Comparison of ENCODE assay signal across 9 mouse cellular contexts in the genomic region with DNA sequence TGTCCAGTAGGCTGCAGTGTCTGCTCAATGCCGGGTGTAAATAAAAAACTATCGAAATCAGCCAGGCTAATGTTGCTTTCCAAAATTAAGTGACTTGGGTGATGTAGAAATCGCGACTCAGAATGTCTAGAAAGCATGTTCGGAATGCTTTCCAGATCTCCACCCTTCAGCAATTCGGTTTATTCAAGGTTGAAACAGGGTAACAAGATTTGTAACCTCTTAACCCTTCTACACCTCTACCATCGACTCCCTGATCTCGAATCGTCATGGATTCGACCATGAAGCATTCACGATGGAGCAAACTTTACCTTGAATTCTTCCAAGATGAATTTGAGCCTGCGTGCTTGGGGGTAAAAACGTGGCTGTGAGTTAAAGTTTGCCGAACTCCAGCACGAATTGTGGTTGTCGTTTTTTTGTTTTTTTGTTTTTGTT. TPM values are rescaled to one million over a fixed set of nuclear protein-coding genes. Genes with fewer than 3 reads are reported as not detected.
DNase-seq lines count a peak whose midpoint lies in the region; ATAC-seq and TF ChIP-seq lines count a peak whose summit lies in the region.
"Had no signal": no experiment of that assay in that cellular context is flagged by ENCODE, and none has a peak within 500 bp of the region (broad histone marks: within the 10 kb centered on the region; RNA-seq: fewer than 3 reads in every experiment).

No protein-coding gene starts in this region.

- H3K36me3 ChIP-seq in testis, adult 2 months (ENCODE audit: control insufficient read depth, insufficient read depth, low read length), result no peaks in the 10 kb centered on the region
- peaks cover 22% of the 10 kb centered on the region for H3K36me3 ChIP-seq in limb, embryonic 14.5 days (ENCODE audit: control insufficient read depth, insufficient read depth, low read length)
- peaks cover 4% of the 10 kb centered on the region for H3K36me3 ChIP-seq in stomach, embryonic 14.5 days (ENCODE audit: control insufficient read depth, insufficient read depth, low read length)

- peak overlapping the region; percentile 96 for H3K27ac ChIP-seq in testis, adult 2 months (ENCODE audit: control insufficient read depth, insufficient read depth, low read depth, low read length)
- H3K27ac ChIP-seq in limb, embryonic 14.5 days (replicated peaks; ENCODE audit: low read depth, low read length), result peak overlapping the region; percentile 80
- H3K27ac ChIP-seq in stomach, embryonic 14.5 days (ENCODE audit: low read length), result peak overlapping the region; percentile 90

- 3% methylated on average over 16 of the region's 16 CpGs for WGBS in limb, embryonic 14.5 days
- 2% methylated on average over 16 of the region's 16 CpGs for WGBS in stomach, embryonic 14.5 days

- TF ChIP-seq CTCF in testis, adult 2 months (IDR thresholded peaks at IDR 0.05; ENCODE audit: control insufficient read depth, insufficient read depth, insufficient replicate concordance, low read depth, low read length), result no peak

- H3K9ac ChIP-seq in limb, embryonic 14.5 days (ENCODE audit: low read depth, low read length, severe bottlenecking), result peak overlapping the region; percentile 98
- peak overlapping the region; percentile 99 for H3K9ac ChIP-seq in stomach, embryonic 14.5 days (replicated peaks; ENCODE audit: low read depth, low read length)

- ATAC-seq in cerebellum, adult (ENCODE audit: insufficient number of reproducible peaks, low FRiP score, low TSS enrichment), result 0 out of 2 replicates have a peak, but pooled peaks have one; percentile 2
- ATAC-seq in limb, embryonic 14.5 days (ENCODE audit: low FRiP score, low read depth), result no peak
- ATAC-seq in stomach, embryonic 14.5 days (ENCODE audit: insufficient number of reproducible peaks, insufficient read depth, low FRiP score, low read depth), result peak; percentile 29; the same call in 1 of the 2 replicates
- no peak; the same call in 1 of the 2 replicates for ATAC-seq in frontal cortex, adult (ENCODE audit: low TSS enrichment)

- no peaks in the 10 kb centered on the region for H3K9me3 ChIP-seq in limb, embryonic 14.5 days (ENCODE audit: control insufficient read depth, low read length)
- no peaks in the 10 kb centered on the region for H3K9me3 ChIP-seq in stomach, embryonic 14.5 days (ENCODE audit: control insufficient read depth, low read depth, low read length)

- no peak for DNase-seq in cerebellum, postnatal 4 days (ENCODE audit: low spot score in 2 of 2)
- DNase-seq in testis, postnatal 10 days (ENCODE audit: low spot score), result no peak
- DNase-seq in limb, embryonic 14.5 days (ENCODE audit: low spot score), result no peak
- no peak for DNase-seq in urinary bladder, postnatal 25 days (ENCODE audit: low spot score)

- H3K4me2 ChIP-seq in limb, embryonic 14.5 days (replicated peaks; ENCODE audit: low read depth, low read length, severe bottlenecking), result peak overlapping the region; percentile 75
- peak overlapping the region; percentile 82 for H3K4me2 ChIP-seq in stomach, embryonic 14.5 days (replicated peaks; ENCODE audit: low read depth, low read length)

- H3K4me1 ChIP-seq in testis, adult 2 months (ENCODE audit: control insufficient read depth, insufficient read depth, low read length), result no peaks in the 10 kb centered on the region
- H3K4me1 ChIP-seq in limb, embryonic 14.5 days (ENCODE audit: control insufficient read depth, insufficient read depth, low read length), result peaks cover 11% of the 10 kb centered on the region
- H3K4me1 ChIP-seq in stomach, embryonic 14.5 days (ENCODE audit: control insufficient read depth, insufficient read depth, low read length), result peaks cover 12% of the 10 kb centered on the region; the same call in 1 of the 2 replicates

- peak overlapping the region; percentile 99 for H3K4me3 ChIP-seq in testis, adult 2 months (ENCODE audit: control insufficient read depth, low read depth, low read length)
- peak overlapping the region; percentile 99 for H3K4me3 ChIP-seq in limb, embryonic 14.5 days (replicated peaks; ENCODE audit: low read length)
- peak overlapping the region; percentile 99 for H3K4me3 ChIP-seq in stomach, embryonic 14.5 days (ENCODE audit: low read depth, low read length)

- TF ChIP-seq POLR2A in testis, adult 2 months (IDR thresholded peaks at IDR 0.05; ENCODE audit: control insufficient read depth, low read depth, low read length), result no peak
- TF ChIP-seq POLR2A in limb, embryonic 14.5 days (IDR thresholded peaks at IDR 0.05; ENCODE audit: borderline replicate concordance, extremely low read depth, insufficient read depth, insufficient read length), result no peak

- H3K27me3 ChIP-seq in testis, adult 2 months (ENCODE audit: control insufficient read depth, insufficient read depth, low read length), result no peaks in the 10 kb centered on the region
- H3K27me3 ChIP-seq in limb, embryonic 14.5 days (ENCODE audit: control insufficient read depth, insufficient read depth, low read length), result no peaks in the 10 kb centered on the region
- no peaks in the 10 kb centered on the region for H3K27me3 ChIP-seq in stomach, embryonic 14.5 days (ENCODE audit: control insufficient read depth, insufficient read depth, low read length)

RNA-seq across cellular contexts. Expression of gene Btf3, which starts 0.5 kb away (rescaled TPM):
- polyA plus RNA-seq in testis, adult 2 months (2012; rRNA removed), result 423 and 429 TPM in 2 replicates
- 403 and 867 TPM in 2 replicates for polyA plus RNA-seq in limb, embryonic 14.5 days (2012; rRNA removed)
- polyA plus RNA-seq in limb, embryonic 14.5 days (2014; fragmentation: Nextera tagmentation; extraction: Ambion mirVana), result 702 and 731 TPM in 2 replicates
- polyA plus RNA-seq in stomach, embryonic 14.5 days (2014; fragmentation: Nextera tagmentation; extraction: Ambion mirVana), result 666 and 685 TPM in 2 replicates

RNA-seq across cellular contexts. Expression of gene Foxd1, which starts 36.8 kb away (rescaled TPM):
- polyA plus RNA-seq in testis, adult 2 months (2012; rRNA removed), result not detected in 2 replicates
- 0.89 and 1.0 TPM in 2 replicates for polyA plus RNA-seq in limb, embryonic 14.5 days (2012; rRNA removed)
- polyA plus RNA-seq in limb, embryonic 14.5 days (2014; fragmentation: Nextera tagmentation; extraction: Ambion mirVana), result 0.32 and 0.46 TPM in 2 replicates
- polyA plus RNA-seq in stomach, embryonic 14.5 days (2014; fragmentation: Nextera tagmentation; extraction: Ambion mirVana), result not detected in 2 replicates

RNA-seq across cellular contexts. Expression of gene Gm21976, which starts 37.6 kb away (rescaled TPM):
- polyA plus RNA-seq in testis, adult 2 months (2012; rRNA removed), result 0.36 and 0.49 TPM in 2 replicates
- polyA plus RNA-seq in limb, embryonic 14.5 days (2012; rRNA removed), result not detected in 2 replicates
- not detected in 2 replicates for polyA plus RNA-seq in limb, embryonic 14.5 days (2014; fragmentation: Nextera tagmentation; extraction: Ambion mirVana)
- polyA plus RNA-seq in stomach, embryonic 14.5 days (2014; fragmentation: Nextera tagmentation; extraction: Ambion mirVana), result not detected in 2 replicates
- polyA plus RNA-seq: frontal cortex, adult 2 months had no signal

RNA-seq across cellular contexts. Expression of gene Ankra2, which starts 54.4 kb away (rescaled TPM):
- 18.5 and 22.2 TPM in 2 replicates for polyA plus RNA-seq in testis, adult 2 months (2012; rRNA removed)
- polyA plus RNA-seq in limb, embryonic 14.5 days (2012; rRNA removed), result 32.3 and 39.7 TPM in 2 replicates
- 30.8 and 31.7 TPM in 2 replicates for polyA plus RNA-seq in limb, embryonic 14.5 days (2014; fragmentation: Nextera tagmentation; extraction: Ambion mirVana)
- 33.2 and 33.9 TPM in 2 replicates for polyA plus RNA-seq in stomach, embryonic 14.5 days (2014; fragmentation: Nextera tagmentation; extraction: Ambion mirVana)

RNA-seq across cellular contexts. Expression of gene Utp15, which starts 54.4 kb away (rescaled TPM):
- 3.3 and 3.4 TPM in 2 replicates for polyA plus RNA-seq in testis, adult 2 months (2012; rRNA removed)
- 19.2 and 20.6 TPM in 2 replicates for polyA plus RNA-seq in limb, embryonic 14.5 days (2012; rRNA removed)
- polyA plus RNA-seq in limb, embryonic 14.5 days (2014; fragmentation: Nextera tagmentation; extraction: Ambion mirVana), result 25.3 and 27.6 TPM in 2 replicates
- 33.9 and 34.0 TPM in 2 replicates for polyA plus RNA-seq in stomach, embryonic 14.5 days (2014; fragmentation: Nextera tagmentation; extraction: Ambion mirVana)

Comparison
In these comparisons a context has a peak if more than half of its experiments do, and no peak if none do; other contexts are left out.
1. ATAC-seq: peak in cerebellum, adult (single experiment) and stomach, embryonic 14.5 days (single experiment); none in limb, embryonic 14.5 days (single experiment) and frontal cortex, adult (single experiment).
2. Peak in every context shown above with its lines, with median percentiles within 50 percentile points of each other: H3K27ac ChIP-seq and H3K4me3 ChIP-seq.